Mouse (Mus musculus): ENCODE data around the gene Ppp2r5a. TPM values are rescaled to one million over a fixed set of nuclear protein-coding genes. Genes with fewer than 3 reads are reported as not detected.
A peak's percentile ranks its signal among the peaks of the same experiment; 100 is the strongest.

Gene Ppp2r5a
- polyA plus RNA-seq, 1 experiment from 2014 or later, result 13.1 TPM

DNA sequence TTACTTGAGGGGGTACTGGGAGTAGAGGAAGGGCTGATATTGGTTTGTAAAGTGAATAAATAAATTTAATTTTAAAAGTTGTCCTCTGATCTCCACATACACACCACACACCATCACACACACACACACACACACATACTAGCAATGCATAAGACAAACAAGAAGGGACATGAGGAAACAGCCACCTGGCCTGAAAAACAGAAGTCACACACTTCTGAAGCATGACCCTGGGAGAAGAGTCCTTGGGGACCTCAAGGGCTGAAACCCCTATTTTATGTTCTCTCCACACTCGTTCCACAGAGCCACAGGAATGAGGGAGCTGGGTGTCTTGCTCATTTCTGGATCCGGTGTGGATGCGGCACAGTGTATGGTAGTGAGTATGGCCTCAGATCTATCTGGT lies 79.7 kb downstream of the Ppp2r5a start:
- DNase-seq (ENCODE audit: low spot score) (no peak), ATAC-seq (ENCODE audit: low FRiP score) (no peak)
- H3K9me3 ChIP-seq (ENCODE audit: control insufficient read depth, low read length), result no peaks in the 10 kb centered on the region
- WGBS, result 86% methylated on average over 3 of the region's 3 CpGs
- no peak overlapping the region for H3K27ac ChIP-seq (ENCODE audit: low read depth, low read length)
- no peak overlapping the region for H3K4me2 ChIP-seq (replicated peaks; ENCODE audit: low read depth, low read length)
- H3K4me3 ChIP-seq (ENCODE audit: low read depth, low read length), result no peak overlapping the region
- no peak overlapping the region for H3K9ac ChIP-seq (ENCODE audit: low read depth, low read length)
- no peaks in the 10 kb centered on the region for H3K36me3 ChIP-seq (ENCODE audit: control insufficient read depth, insufficient read depth, low read length)
- H3K27me3 ChIP-seq (ENCODE audit: control insufficient read depth, insufficient read depth, low read length), result 0 out of 2 replicates have a peak, but pooled peaks cover 2% of the 10 kb centered on the region
- H3K4me1 ChIP-seq (replicated peaks; ENCODE audit: control insufficient read depth, insufficient read depth, low read length), result peaks cover 10% of the 10 kb centered on the region

- Histone ChIP-seq H3K36me3 (ENCODE audit: control insufficient read depth, insufficient read depth, low read length) (no peaks in the 10 kb centered on the region), H3K9ac (ENCODE audit: low read depth, low read length) (no peak overlapping the region), H3K4me2 (replicated peaks; ENCODE audit: low read depth, low read length) (no peak overlapping the region), H3K4me3 (ENCODE audit: low read depth, low read length) (no peak overlapping the region), H3K4me1 (replicated peaks; ENCODE audit: control insufficient read depth, insufficient read depth, low read length) (no peaks in the 10 kb centered on the region), H3K27me3 (ENCODE audit: control insufficient read depth, insufficient read depth, low read length) (no peaks in the 10 kb centered on the region), H3K9me3 (ENCODE audit: control insufficient read depth, low read length) (no peaks in the 10 kb centered on the region), H3K27ac (ENCODE audit: low read depth, low read length) (no peak overlapping the region)
- WGBS, result 88% methylated on average over 4 of the region's 5 CpGs
- DNase-seq (ENCODE audit: low spot score) (no peak), ATAC-seq (ENCODE audit: low FRiP score) (no peak)
Measured at GRCm38 (mm10) chr1:191318686-191319085, 84.4 kb downstream of the Ppp2r5a start.

DNA sequence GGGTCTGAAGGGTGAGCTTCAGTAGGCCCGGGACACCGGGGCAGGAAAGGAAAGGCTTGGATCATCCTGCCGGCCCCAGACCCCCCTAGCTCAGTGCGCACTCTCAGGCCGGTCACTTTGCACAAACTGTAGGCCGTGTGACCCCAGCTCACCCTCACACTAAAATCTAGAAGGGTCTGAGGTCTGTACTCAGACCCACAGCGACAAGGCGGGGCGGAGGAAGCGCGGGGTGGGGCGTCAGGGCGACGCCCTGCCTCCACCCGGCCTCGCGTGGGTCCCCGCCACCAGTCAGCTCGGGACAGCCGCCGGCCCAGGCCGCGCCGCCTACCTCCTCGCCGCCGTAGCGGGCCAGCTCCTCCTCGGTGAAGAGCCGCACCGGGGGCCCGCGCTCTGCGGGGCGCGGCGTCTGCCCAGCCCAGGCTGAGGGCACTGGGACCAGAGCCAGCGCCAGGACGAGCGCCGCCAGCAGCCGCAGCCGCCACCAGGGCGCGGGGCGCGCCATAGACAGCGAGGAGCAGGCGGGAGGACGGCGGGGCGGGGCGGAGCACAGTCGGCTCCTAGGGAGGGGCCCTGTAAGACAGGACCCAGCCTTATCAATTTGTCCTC lies 85.4 kb downstream of the Ppp2r5a start, which contains the start of gene Nenf:
TSS of gene Nenf (minus strand) at position 604 of the 606 bp plus-strand sequence.
- Histone ChIP-seq H3K27ac (ENCODE audit: low read depth, low read length) (peak within 1 kb of the TSS; percentile 30; the same call in 1 of the 2 replicates), H3K4me1 (replicated peaks; ENCODE audit: control insufficient read depth, insufficient read depth, low read length) (no peaks in the 10 kb centered on the region), H3K4me2 (replicated peaks; ENCODE audit: low read depth, low read length) (peak within 1 kb of the TSS; percentile 85), H3K27me3 (ENCODE audit: control insufficient read depth, insufficient read depth, low read length) (no peaks in the 10 kb centered on the region), H3K36me3 (ENCODE audit: control insufficient read depth, insufficient read depth, low read length) (no peaks in the 10 kb centered on the region), H3K4me3 (ENCODE audit: low read depth, low read length) (peak within 1 kb of the TSS; percentile 70), H3K9me3 (ENCODE audit: control insufficient read depth, low read length) (no peaks in the 10 kb centered on the region), H3K9ac (ENCODE audit: low read depth, low read length) (peak within 1 kb of the TSS; percentile 88)
- 1% methylated on average over 49 of the region's 54 CpGs for WGBS
- peak; percentile 81 for DNase-seq (ENCODE audit: low spot score)
- peak; percentile 91 for ATAC-seq (ENCODE audit: low FRiP score)

DNA sequence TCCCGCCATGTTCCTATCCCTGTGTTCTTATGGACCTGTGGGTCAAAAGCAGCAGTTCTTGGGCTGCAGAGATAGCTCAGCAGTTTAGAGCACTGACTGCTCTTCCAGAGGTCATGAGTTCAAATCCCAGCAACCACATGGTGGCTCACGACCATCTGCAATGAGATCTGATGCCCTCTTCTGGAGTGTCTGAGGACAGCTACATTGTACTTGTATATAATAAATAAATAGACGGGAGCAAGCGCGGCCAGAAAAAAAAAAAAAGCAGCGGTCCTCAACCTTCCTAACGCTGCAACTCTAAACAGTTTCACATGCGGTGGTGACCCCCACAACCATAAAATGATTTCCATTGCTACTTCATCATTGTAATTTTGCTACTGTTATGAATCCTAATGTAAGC lies 86.3 kb downstream of the Ppp2r5a start:
- no peaks in the 10 kb centered on the region for H3K4me1 ChIP-seq (replicated peaks; ENCODE audit: control insufficient read depth, insufficient read depth, low read length)
- no peaks in the 10 kb centered on the region for H3K36me3 ChIP-seq (ENCODE audit: control insufficient read depth, insufficient read depth, low read length)
- no peak for ATAC-seq (ENCODE audit: low FRiP score)
- H3K9ac ChIP-seq (ENCODE audit: low read depth, low read length), result no peak overlapping the region
- 93% methylated on average over 8 of the region's 8 CpGs for WGBS
- no peaks in the 10 kb centered on the region for H3K9me3 ChIP-seq (ENCODE audit: control insufficient read depth, low read length)
- H3K27me3 ChIP-seq (ENCODE audit: control insufficient read depth, insufficient read depth, low read length), result no peaks in the 10 kb centered on the region
- H3K4me3 ChIP-seq (ENCODE audit: low read depth, low read length), result no peak overlapping the region
- H3K4me2 ChIP-seq (replicated peaks; ENCODE audit: low read depth, low read length), result no peak overlapping the region
- no peak overlapping the region for H3K27ac ChIP-seq (ENCODE audit: low read depth, low read length)
- DNase-seq (ENCODE audit: low spot score), result no peak

DNA sequence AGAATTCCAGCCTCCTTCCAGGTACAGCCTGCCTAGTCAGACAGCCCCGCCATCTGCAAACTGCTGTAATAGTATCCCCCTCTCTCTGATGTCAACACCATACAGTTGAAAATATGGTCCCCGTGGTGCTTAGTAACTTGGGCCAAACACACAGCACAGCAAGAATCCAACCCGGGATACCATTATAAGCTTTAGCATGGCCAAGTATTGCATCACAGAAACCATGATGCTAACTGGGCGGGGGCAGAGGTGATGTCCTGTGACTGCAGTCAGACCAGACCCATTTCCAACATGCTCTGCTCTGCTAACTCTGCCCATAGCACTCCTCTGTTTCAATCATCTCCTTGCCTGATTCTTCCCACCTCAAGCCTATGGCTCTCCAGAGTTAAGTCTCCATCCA lies 89.1 kb downstream of the Ppp2r5a start:
- Histone ChIP-seq H3K27ac (ENCODE audit: low read depth, low read length) (no peak overlapping the region), H3K27me3 (ENCODE audit: control insufficient read depth, insufficient read depth, low read length) (no peaks in the 10 kb centered on the region), H3K36me3 (ENCODE audit: control insufficient read depth, insufficient read depth, low read length) (no peaks in the 10 kb centered on the region), H3K9me3 (ENCODE audit: control insufficient read depth, low read length) (no peaks in the 10 kb centered on the region), H3K4me2 (replicated peaks; ENCODE audit: low read depth, low read length) (no peak overlapping the region), H3K9ac (ENCODE audit: low read depth, low read length) (no peak overlapping the region), H3K4me1 (replicated peaks; ENCODE audit: control insufficient read depth, insufficient read depth, low read length) (no peaks in the 10 kb centered on the region), H3K4me3 (ENCODE audit: low read depth, low read length) (no peak overlapping the region)
- 74% methylated on average over 4 of the region's 4 CpGs for WGBS
- no peak for ATAC-seq (ENCODE audit: low FRiP score)
- DNase-seq (ENCODE audit: low spot score), result no peak

GRCm38 (mm10) chr1:191313158-191313557 lies 89.9 kb downstream of the Ppp2r5a start:
- Histone ChIP-seq H3K4me3 (ENCODE audit: low read depth, low read length) (no peak overlapping the region), H3K9me3 (ENCODE audit: control insufficient read depth, low read length) (no peaks in the 10 kb centered on the region), H3K27ac (ENCODE audit: low read depth, low read length) (no peak overlapping the region), H3K36me3 (ENCODE audit: control insufficient read depth, insufficient read depth, low read length) (no peaks in the 10 kb centered on the region), H3K4me2 (replicated peaks; ENCODE audit: low read depth, low read length) (no peak overlapping the region), H3K27me3 (ENCODE audit: control insufficient read depth, insufficient read depth, low read length) (no peaks in the 10 kb centered on the region), H3K9ac (ENCODE audit: low read depth, low read length) (no peak overlapping the region), H3K4me1 (replicated peaks; ENCODE audit: control insufficient read depth, insufficient read depth, low read length) (no peaks in the 10 kb centered on the region)
- ATAC-seq (ENCODE audit: low FRiP score) (no peak), DNase-seq (ENCODE audit: low spot score) (no peak)
- WGBS, result 81% methylated on average over 6 of the region's 6 CpGs

- Histone ChIP-seq H3K36me3 (ENCODE audit: control insufficient read depth, insufficient read depth, low read length) (no peaks in the 10 kb centered on the region), H3K9ac (ENCODE audit: low read depth, low read length) (peak overlapping the region; percentile 46; the same call in 1 of the 2 replicates), H3K27ac (ENCODE audit: low read depth, low read length) (no peak overlapping the region), H3K4me1 (replicated peaks; ENCODE audit: control insufficient read depth, insufficient read depth, low read length) (no peaks in the 10 kb centered on the region), H3K4me3 (ENCODE audit: low read depth, low read length) (peak overlapping the region; percentile 43), H3K27me3 (ENCODE audit: control insufficient read depth, insufficient read depth, low read length) (no peaks in the 10 kb centered on the region), H3K9me3 (ENCODE audit: control insufficient read depth, low read length) (no peaks in the 10 kb centered on the region), H3K4me2 (replicated peaks; ENCODE audit: low read depth, low read length) (peak overlapping the region; percentile 36)
- ATAC-seq (ENCODE audit: low FRiP score) (peak; percentile 86), DNase-seq (ENCODE audit: low spot score) (peak; percentile 91)
- 4% methylated on average over 14 of the region's 14 CpGs for WGBS
Measured at GRCm38 (mm10) chr1:191312513-191312941, 90.5 kb downstream of the Ppp2r5a start.

DNA sequence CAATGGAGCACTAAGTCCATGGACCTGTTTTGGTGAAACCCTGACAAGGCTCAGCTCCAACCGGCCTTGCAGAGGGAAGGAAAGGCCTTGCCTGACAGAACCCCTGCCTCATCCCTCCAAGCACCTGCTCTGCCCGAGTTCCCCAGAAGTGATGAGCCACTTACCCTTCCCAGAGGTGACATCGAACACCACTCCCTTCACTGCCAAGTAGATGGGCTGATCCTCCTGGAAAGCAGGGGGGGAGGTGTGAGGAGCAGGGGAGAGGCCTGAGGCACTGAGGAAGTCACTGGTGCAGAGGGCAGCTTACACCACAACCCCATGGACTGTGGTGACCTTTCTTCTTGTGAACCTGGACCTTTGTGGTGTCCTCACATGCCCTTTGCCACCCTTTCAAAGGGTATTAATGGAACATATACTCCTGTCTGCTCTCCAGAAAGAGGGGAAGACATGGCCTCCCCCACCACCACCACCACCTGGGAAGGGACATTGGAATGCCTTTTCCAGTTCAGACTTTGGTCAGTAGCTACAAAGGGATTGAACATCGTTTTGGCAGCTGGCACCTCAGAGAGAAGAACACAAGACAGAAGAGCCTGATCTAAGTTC lies 91.7 kb downstream of the Ppp2r5a start:
- H3K4me3 ChIP-seq (ENCODE audit: low read depth, low read length), result no peak overlapping the region
- WGBS, result 66% methylated on average over 4 of the region's 4 CpGs
- no peaks in the 10 kb centered on the region for H3K9me3 ChIP-seq (ENCODE audit: control insufficient read depth, low read length)
- H3K36me3 ChIP-seq (ENCODE audit: control insufficient read depth, insufficient read depth, low read length), result no peaks in the 10 kb centered on the region
- H3K4me1 ChIP-seq (replicated peaks; ENCODE audit: control insufficient read depth, insufficient read depth, low read length), result no peaks in the 10 kb centered on the region
- no peaks in the 10 kb centered on the region for H3K27me3 ChIP-seq (ENCODE audit: control insufficient read depth, insufficient read depth, low read length)
- no peak overlapping the region for H3K4me2 ChIP-seq (replicated peaks; ENCODE audit: low read depth, low read length)
- ATAC-seq (ENCODE audit: low FRiP score) (no peak), DNase-seq (ENCODE audit: low spot score) (no peak)
- no peak overlapping the region for H3K9ac ChIP-seq (ENCODE audit: low read depth, low read length)
- H3K27ac ChIP-seq (ENCODE audit: low read depth, low read length), result no peak overlapping the region
